Mouse (Mus musculus) T-helper 17 cell (primary cell): ENCODE data around the gene Hist1h2bb.

Experiments
- in situ Hi-C, 2 experiments: fragments of 300-600 bp; cut with MboI, MseI; formaldehyde crosslinking; loops; 1 replicate in 1 of 2; 2 replicates in 1 of 2; pipeline ENCODE4 v1.15.1; 2025; ENCODE audit warnings: high pct_unique_total_duplicates in 2 of 2

The Hist1h2bb gene

GRCm38 (mm10) chr13:23760972-23761864, 14.7 kb downstream of the Hist1h2bb start, which contains the start of gene Hist1h4a:
Gene Hist1h4a, minus strand, starts transcription at chr13:23761230.
- in situ Hi-C loops: loop anchor here (25.0 kb wide), 1 partner anchor 1974 kb away; the partner anchor contains the start of genes Hist1h1b (in 2 of the 2), Hist1h2an (in 2 of the 2), Hist1h2bp (in 2 of the 2) and Hist1h3i (in 2 of the 2)

- in situ Hi-C loops: loop anchor here (25.0 kb wide), 1 partner anchor 1975 kb away; the partner anchor contains the start of genes Hist1h1b (in 2 of the 2), Hist1h2an (in 2 of the 2), Hist1h2bp (in 2 of the 2) and Hist1h3i (in 2 of the 2)
These were observed 15.6 kb downstream of the Hist1h2bb start, which contains the start of gene Hist1h3a for GRCm38 (mm10) chr13:23761871-23762821. Gene Hist1h3a, minus strand, starts transcription at chr13:23762386.

- in situ Hi-C loops: loop anchor here (25.0 kb wide), 1 partner anchor 1976 kb away; the partner anchor contains the start of genes Hist1h1b (in 2 of the 2), Hist1h2an (in 2 of the 2), Hist1h2bp (in 2 of the 2) and Hist1h3i (in 2 of the 2)
These were observed 16.7 kb downstream of the Hist1h2bb start for GRCm38 (mm10) chr13:23763242-23763585.

GRCm38 (mm10) chr13:23763586-23764323, 17.2 kb downstream of the Hist1h2bb start, which contains the start of gene Hist1h1a:
Gene Hist1h1a, plus strand, starts transcription at chr13:23763666.
- in situ Hi-C loops: loop anchor here (25.0 kb wide), 1 partner anchor 1976 kb away; the partner anchor contains the start of genes Hist1h1b (in 2 of the 2), Hist1h2an (in 2 of the 2), Hist1h2bp (in 2 of the 2) and Hist1h3i (in 2 of the 2)

- in situ Hi-C loops: loop anchor here (25.0 kb wide), 1 partner anchor 1977 kb away; the partner anchor contains the start of genes Hist1h1b (in 2 of the 2), Hist1h2an (in 2 of the 2), Hist1h2bp (in 2 of the 2) and Hist1h3i (in 2 of the 2)
These were observed 18.0 kb downstream of the Hist1h2bb start for GRCm38 (mm10) chr13:23764324-23765171.

GRCm38 (mm10) chr13:23765172-23765513, 18.6 kb downstream of the Hist1h2bb start:
- in situ Hi-C loops: loop anchor here (25.0 kb wide), 1 partner anchor 1978 kb away; the partner anchor contains the start of genes Hist1h1b (in 2 of the 2), Hist1h2an (in 2 of the 2), Hist1h2bp (in 2 of the 2) and Hist1h3i (in 2 of the 2)

GRCm38 (mm10) chr13:23766772-23767171, 20.2 kb downstream of the Hist1h2bb start:
- in situ Hi-C loops: loop anchor here (25.0 kb wide), 1 partner anchor 1979 kb away; the partner anchor contains the start of genes Hist1h1b (in 2 of the 2), Hist1h2an (in 2 of the 2), Hist1h2bp (in 2 of the 2) and Hist1h3i (in 2 of the 2)

- in situ Hi-C loops: loop anchor here (25.0 kb wide), 1 partner anchor 1982 kb away; the partner anchor contains the start of genes Hist1h1b (in 2 of the 2), Hist1h2an (in 2 of the 2), Hist1h2bp (in 2 of the 2) and Hist1h3i (in 2 of the 2)
These were observed 22.4 kb downstream of the Hist1h2bb start for GRCm38 (mm10) chr13:23768834-23769397.

GRCm38 (mm10) chr13:23769613-23770012, 23.1 kb downstream of the Hist1h2bb start, which contains the start of gene Trim38:
Gene Trim38, plus strand, starts transcription at chr13:23769913.
- in situ Hi-C loops: loop anchor here (25.0 kb wide), 1 partner anchor 1982 kb away; the partner anchor contains the start of genes Hist1h1b (in 2 of the 2), Hist1h2an (in 2 of the 2), Hist1h2bp (in 2 of the 2) and Hist1h3i (in 2 of the 2)

GRCm38 (mm10) chr13:23772561-23773313, 26.2 kb downstream of the Hist1h2bb start:
- in situ Hi-C loops: loop anchor here (25.0 kb wide), 1 partner anchor 1985 kb away; the partner anchor contains the start of genes Hist1h1b (in 2 of the 2), Hist1h2an (in 2 of the 2), Hist1h2bp (in 2 of the 2) and Hist1h3i (in 2 of the 2)

- in situ Hi-C loops: no loop called here
These were observed 31.8 kb downstream of the Hist1h2bb start for GRCm38 (mm10) chr13:23778339-23778738.

- in situ Hi-C loops: no loop called here
These were observed 32.5 kb downstream of the Hist1h2bb start for GRCm38 (mm10) chr13:23779025-23779424.

- in situ Hi-C loops: loop anchor here in 1 of 2 experiments (10.0 kb wide), 1 partner anchor 502 kb away; no protein-coding TSS in a partner anchor
These were observed 46.0 kb downstream of the Hist1h2bb start for GRCm38 (mm10) chr13:23792520-23792919.
